Comparison of ENCODE assay signal across 9 mouse cellular contexts in the genomic region with DNA sequence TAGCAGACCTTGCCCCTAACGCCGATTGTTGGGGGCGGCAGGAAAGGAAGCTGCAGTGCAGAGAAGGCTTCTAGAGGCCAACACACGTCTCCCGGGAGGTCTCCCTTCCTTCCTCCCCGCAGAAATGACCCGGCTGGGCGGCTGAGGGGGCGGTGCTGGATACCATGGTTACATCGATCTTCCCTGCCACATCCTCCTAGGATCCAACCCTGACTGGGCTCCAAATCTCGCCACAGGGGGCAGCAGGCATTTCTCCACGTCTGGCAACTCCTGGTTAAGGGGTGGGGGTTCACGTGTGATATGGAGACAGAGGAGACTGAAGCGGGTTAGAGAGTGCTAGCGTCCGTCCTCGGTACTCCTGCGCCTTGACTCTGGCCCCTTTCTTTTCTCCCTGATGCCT. TPM values are rescaled to one million over a fixed set of nuclear protein-coding genes. Genes with fewer than 3 reads are reported as not detected.
DNase-seq lines count a peak whose midpoint lies in the region; ATAC-seq lines count a peak whose summit lies in the region.
"Had no signal": no experiment of that assay in that cellular context is flagged by ENCODE, and none has a peak within 500 bp of the region (broad histone marks: within the 10 kb centered on the region; RNA-seq: fewer than 3 reads in every experiment).

No protein-coding gene starts in this region.

- H3K9ac ChIP-seq in lung, embryonic 15.5 days, result no peak overlapping the region
- no peak overlapping the region; the same call in none of the 2 replicates for H3K9ac ChIP-seq in embryonic facial prominence, embryonic 11.5 days (replicated peaks; ENCODE audit: low read length)
- H3K9ac ChIP-seq in heart, embryonic 14.5 days (ENCODE audit: low read length), result peak overlapping the region; percentile 49; the same call in 1 of the 2 replicates
- H3K9ac ChIP-seq in limb, embryonic 13.5 days, result peak overlapping the region; percentile 31; the same call in 1 of the 2 replicates
- H3K9ac ChIP-seq in neural tube, embryonic 12.5 days, result peak overlapping the region; percentile 39

- H3K4me3 ChIP-seq in lung, embryonic 15.5 days, result peak overlapping the region; percentile 13
- H3K4me3 ChIP-seq in embryonic facial prominence, embryonic 11.5 days (ENCODE audit: low read depth, low read length), result peak overlapping the region; percentile 3; the same call in 1 of the 2 replicates
- H3K4me3 ChIP-seq in heart, embryonic 14.5 days (ENCODE audit: control insufficient read depth in 1 of 2, insufficient read depth in 1 of 2, low read depth in 1 of 2, low read length in 2 of 2), result peak overlapping the region; percentile 4 to 21; a peak in 3 of 4 replicates
- peak overlapping the region; percentile 7 for H3K4me3 ChIP-seq in limb, embryonic 13.5 days
- 0 out of 2 replicates have a peak overlapping the region, but pooled peaks have one; percentile 5 for H3K4me3 ChIP-seq in neural tube, embryonic 12.5 days

- H3K27me3 ChIP-seq in lung, embryonic 15.5 days, result peaks cover 99% of the 10 kb centered on the region
- peaks cover 25% of the 10 kb centered on the region for H3K27me3 ChIP-seq in embryonic facial prominence, embryonic 11.5 days (ENCODE audit: control insufficient read depth, insufficient read depth, low read length)
- peaks cover 87% of the 10 kb centered on the region for H3K27me3 ChIP-seq in heart, embryonic 14.5 days (ENCODE audit: control insufficient read depth, insufficient read depth, low read length)
- peaks cover 97% of the 10 kb centered on the region for H3K27me3 ChIP-seq in limb, embryonic 13.5 days
- H3K27me3 ChIP-seq in neural tube, embryonic 12.5 days (replicated peaks), result peaks cover 34% of the 10 kb centered on the region

- peak; percentile 9; the same call in 1 of the 2 replicates for ATAC-seq in lung, embryonic 15.5 days (ENCODE audit: borderline replicate concordance, extremely low read depth, low FRiP score, low TSS enrichment)
- peak; percentile 31; the same call in 1 of the 2 replicates for ATAC-seq in embryonic facial prominence, embryonic 11.5 days (replicated peaks; ENCODE audit: insufficient number of reproducible peaks, low FRiP score, low TSS enrichment, low read depth)
- ATAC-seq in heart, embryonic 14.5 days (ENCODE audit: insufficient number of reproducible peaks, insufficient read depth, low FRiP score, low read depth), result no peak
- 0 out of 2 replicates have a peak, but pooled peaks have one; percentile 4 for ATAC-seq in limb, embryonic 13.5 days (ENCODE audit: low FRiP score, low read depth)
- ATAC-seq in neural tube, embryonic 12.5 days (ENCODE audit: low FRiP score, low read depth), result peak; percentile 7; the same call in 1 of the 2 replicates
- ATAC-seq in inflammation-experienced regulatory T-cells, adult 6 months, result no peak

- H3K4me1 ChIP-seq in lung, embryonic 15.5 days, result peaks cover 31% of the 10 kb centered on the region
- H3K4me1 ChIP-seq in embryonic facial prominence, embryonic 11.5 days (ENCODE audit: control insufficient read depth, insufficient read depth, low read length), result peaks cover 20% of the 10 kb centered on the region
- H3K4me1 ChIP-seq in heart, embryonic 14.5 days (ENCODE audit: control insufficient read depth in 2 of 2, insufficient read depth in 2 of 2, low read length in 2 of 2), result peaks cover 16 to 21% of the 10 kb centered on the region in 2 experiments
- peaks cover 41% of the 10 kb centered on the region for H3K4me1 ChIP-seq in limb, embryonic 13.5 days
- peaks cover 76% of the 10 kb centered on the region for H3K4me1 ChIP-seq in neural tube, embryonic 12.5 days

- peak overlapping the region; percentile 48 for H3K4me2 ChIP-seq in lung, embryonic 15.5 days
- H3K4me2 ChIP-seq in embryonic facial prominence, embryonic 11.5 days (ENCODE audit: low read depth, low read length), result peak overlapping the region; percentile 41
- H3K4me2 ChIP-seq in heart, embryonic 14.5 days (ENCODE audit: low read length), result peak overlapping the region; percentile 60
- peak overlapping the region; percentile 58 for H3K4me2 ChIP-seq in limb, embryonic 13.5 days (replicated peaks)
- peak overlapping the region; percentile 51 for H3K4me2 ChIP-seq in neural tube, embryonic 12.5 days (replicated peaks)

- H3K27ac ChIP-seq in lung, embryonic 15.5 days, result no peak overlapping the region
- 0 out of 2 replicates have a peak overlapping the region, but pooled peaks have one; percentile 10 for H3K27ac ChIP-seq in embryonic facial prominence, embryonic 11.5 days (replicated peaks; ENCODE audit: low read depth, low read length)
- H3K27ac ChIP-seq in heart, embryonic 14.5 days (replicated peaks in 1 of 2; ENCODE audit: control insufficient read depth in 1 of 2, insufficient read depth in 1 of 2, low read depth in 2 of 2, low read length in 2 of 2), result no peak overlapping the region
- no peak overlapping the region for H3K27ac ChIP-seq in limb, embryonic 13.5 days
- peak overlapping the region; percentile 5; the same call in 1 of the 2 replicates for H3K27ac ChIP-seq in neural tube, embryonic 12.5 days

- no peaks in the 10 kb centered on the region for H3K36me3 ChIP-seq in lung, embryonic 15.5 days
- H3K36me3 ChIP-seq in embryonic facial prominence, embryonic 11.5 days (replicated peaks; ENCODE audit: control insufficient read depth, insufficient read depth, low read depth, low read length), result no peaks in the 10 kb centered on the region
- no peaks in the 10 kb centered on the region for H3K36me3 ChIP-seq in heart, embryonic 14.5 days (ENCODE audit: control insufficient read depth, insufficient read depth, low read length)
- no peaks in the 10 kb centered on the region for H3K36me3 ChIP-seq in limb, embryonic 13.5 days
- H3K36me3 ChIP-seq in neural tube, embryonic 12.5 days, result peaks cover 38% of the 10 kb centered on the region

- no peak for DNase-seq in lung, postnatal 36 days
- peak; percentile 82 for DNase-seq in embryonic facial prominence, embryonic 11.5 days (ENCODE audit: low spot score)
- no peak for DNase-seq in spleen, adult 18-20 months

- WGBS in lung, embryonic 15.5 days, result 3% methylated on average over 18 of the region's 18 CpGs
- WGBS in embryonic facial prominence, embryonic 11.5 days, result 1% methylated on average over 18 of the region's 18 CpGs
- WGBS in heart, embryonic 14.5 days, result under 1% methylated on average over 18 of the region's 18 CpGs
- 4% methylated on average over 18 of the region's 18 CpGs for WGBS in limb, embryonic 13.5 days
- under 1% methylated on average over 18 of the region's 18 CpGs for whole genome bisulfite sequencing in neural tube, embryonic 12.5 days

- H3K9me3 ChIP-seq in lung, embryonic 15.5 days, result no peaks in the 10 kb centered on the region
- no peaks in the 10 kb centered on the region for H3K9me3 ChIP-seq in embryonic facial prominence, embryonic 11.5 days (replicated peaks; ENCODE audit: control insufficient read depth, low read length)
- no peaks in the 10 kb centered on the region for H3K9me3 ChIP-seq in heart, embryonic 14.5 days (ENCODE audit: control insufficient read depth, low read length)
- H3K9me3 ChIP-seq in limb, embryonic 13.5 days, result no peaks in the 10 kb centered on the region
- H3K9me3 ChIP-seq in neural tube, embryonic 12.5 days, result no peaks in the 10 kb centered on the region

RNA-seq across cellular contexts. Expression of a gene that starts 5.2 kb away (rescaled TPM):
- not detected in 2 replicates for polyA plus RNA-seq in lung, embryonic 15.5 days (2015; fragmentation: Nextera tagmentation; extraction: Ambion mirVana)
- 0.62 and 0.85 TPM in 2 replicates for polyA plus RNA-seq in embryonic facial prominence, embryonic 11.5 days (2014; fragmentation: Nextera tagmentation; extraction: Ambion mirVana)
- polyA plus RNA-seq in heart, embryonic 14.5 days (2014; fragmentation: Nextera tagmentation; extraction: Ambion mirVana), result not detected in 2 replicates
- not detected in 2 replicates for polyA plus RNA-seq in limb, embryonic 13.5 days (2015; fragmentation: Nextera tagmentation; extraction: Ambion mirVana)
- polyA plus RNA-seq in neural tube, embryonic 12.5 days (2016; fragmentation: Nextera tagmentation; extraction: Ambion mirVana), result 4.0 and 4.5 TPM in 2 replicates
- polyA plus RNA-seq in inflammation-experienced regulatory T-cells, adult 6 months (2017; shearing (Covaris generic)), result not detected
- polyA plus RNA-seq: large intestine, adult 2 months had no signal

RNA-seq across cellular contexts. Expression of a gene that starts 6.2 kb away (rescaled TPM):
- polyA plus RNA-seq in lung, embryonic 15.5 days (2015; fragmentation: Nextera tagmentation; extraction: Ambion mirVana), result 0.22 and 0.25 TPM in 2 replicates
- 3.1 TPM in 2 replicates for polyA plus RNA-seq in embryonic facial prominence, embryonic 11.5 days (2014; fragmentation: Nextera tagmentation; extraction: Ambion mirVana)
- 0.26 and 0.30 TPM in 2 replicates for polyA plus RNA-seq in heart, embryonic 14.5 days (2014; fragmentation: Nextera tagmentation; extraction: Ambion mirVana)
- 0.57 and 0.78 TPM in 2 replicates for polyA plus RNA-seq in limb, embryonic 13.5 days (2015; fragmentation: Nextera tagmentation; extraction: Ambion mirVana)
- 28.2 and 31.0 TPM in 2 replicates for polyA plus RNA-seq in neural tube, embryonic 12.5 days (2016; fragmentation: Nextera tagmentation; extraction: Ambion mirVana)
- not detected for polyA plus RNA-seq in inflammation-experienced regulatory T-cells, adult 6 months (2017; shearing (Covaris generic))

RNA-seq across cellular contexts. Expression of a gene that starts 37.7 kb away (rescaled TPM):
- 325 and 342 TPM in 2 replicates for polyA plus RNA-seq in lung, embryonic 15.5 days (2015; fragmentation: Nextera tagmentation; extraction: Ambion mirVana)
- polyA plus RNA-seq in embryonic facial prominence, embryonic 11.5 days (2014; fragmentation: Nextera tagmentation; extraction: Ambion mirVana), result 409 and 418 TPM in 2 replicates
- 91.7 and 101 TPM in 2 replicates for polyA plus RNA-seq in heart, embryonic 14.5 days (2014; fragmentation: Nextera tagmentation; extraction: Ambion mirVana)
- 282 and 295 TPM in 2 replicates for polyA plus RNA-seq in limb, embryonic 13.5 days (2015; fragmentation: Nextera tagmentation; extraction: Ambion mirVana)
- 140 and 151 TPM in 2 replicates for polyA plus RNA-seq in neural tube, embryonic 12.5 days (2016; fragmentation: Nextera tagmentation; extraction: Ambion mirVana)
- polyA plus RNA-seq in inflammation-experienced regulatory T-cells, adult 6 months (2017; shearing (Covaris generic)), result 100 to 1,000 TPM in 1 of 3 experiments, 10 to 100 TPM in 2; 65.9 to 350 (median 91.1) TPM

RNA-seq across cellular contexts. Expression of a gene that starts 43.8 kb away (rescaled TPM):
- 143 TPM in 2 replicates for polyA plus RNA-seq in lung, embryonic 15.5 days (2015; fragmentation: Nextera tagmentation; extraction: Ambion mirVana)
- polyA plus RNA-seq in embryonic facial prominence, embryonic 11.5 days (2014; fragmentation: Nextera tagmentation; extraction: Ambion mirVana), result 101 and 102 TPM in 2 replicates
- 223 and 246 TPM in 2 replicates for polyA plus RNA-seq in heart, embryonic 14.5 days (2014; fragmentation: Nextera tagmentation; extraction: Ambion mirVana)
- 129 and 143 TPM in 2 replicates for polyA plus RNA-seq in limb, embryonic 13.5 days (2015; fragmentation: Nextera tagmentation; extraction: Ambion mirVana)
- polyA plus RNA-seq in neural tube, embryonic 12.5 days (2016; fragmentation: Nextera tagmentation; extraction: Ambion mirVana), result 94.9 and 106 TPM in 2 replicates
- 10 to 100 TPM; 79.2 to 82.8 (median 79.2) TPM for polyA plus RNA-seq in inflammation-experienced regulatory T-cells, adult 6 months (2017; shearing (Covaris generic))

RNA-seq across cellular contexts. Expression of a gene that starts 43.9 kb away (rescaled TPM):
- polyA plus RNA-seq in lung, embryonic 15.5 days (2015; fragmentation: Nextera tagmentation; extraction: Ambion mirVana), result 128 and 138 TPM in 2 replicates
- 133 and 139 TPM in 2 replicates for polyA plus RNA-seq in embryonic facial prominence, embryonic 11.5 days (2014; fragmentation: Nextera tagmentation; extraction: Ambion mirVana)
- polyA plus RNA-seq in heart, embryonic 14.5 days (2014; fragmentation: Nextera tagmentation; extraction: Ambion mirVana), result 421 and 422 TPM in 2 replicates
- polyA plus RNA-seq in limb, embryonic 13.5 days (2015; fragmentation: Nextera tagmentation; extraction: Ambion mirVana), result 133 and 134 TPM in 2 replicates
- polyA plus RNA-seq in neural tube, embryonic 12.5 days (2016; fragmentation: Nextera tagmentation; extraction: Ambion mirVana), result 86.5 and 95.7 TPM in 2 replicates
- polyA plus RNA-seq in inflammation-experienced regulatory T-cells, adult 6 months (2017; shearing (Covaris generic)), result 100 to 1,000 TPM; 114 to 157 (median 125) TPM

Comparison
In these comparisons a context has a peak if more than half of its experiments do, and no peak if none do; other contexts are left out.
1. ATAC-seq: peak in lung, embryonic 15.5 days (single experiment), embryonic facial prominence, embryonic 11.5 days (single experiment), limb, embryonic 13.5 days (single experiment) and neural tube, embryonic 12.5 days (single experiment); none in heart, embryonic 14.5 days (single experiment) and inflammation-experienced regulatory T-cells, adult 6 months (single experiment).
2. H3K27ac ChIP-seq: peak in embryonic facial prominence, embryonic 11.5 days (single experiment) and neural tube, embryonic 12.5 days (single experiment); none in lung, embryonic 15.5 days (single experiment), heart, embryonic 14.5 days (0 of 2) and limb, embryonic 13.5 days (single experiment).
3. H3K9ac ChIP-seq: peak in heart, embryonic 14.5 days (single experiment), limb, embryonic 13.5 days (single experiment) and neural tube, embryonic 12.5 days (single experiment); none in lung, embryonic 15.5 days (single experiment) and embryonic facial prominence, embryonic 11.5 days (single experiment).
4. Peak in every context shown above with its lines, with median percentiles within 50 percentile points of each other: H3K4me2 ChIP-seq and H3K4me3 ChIP-seq.